Mouse (Mus musculus) frontal cortex, postnatal 14 days (tissue): Measurements from ENCODE around the gene Mta3.
A peak's percentile ranks its signal among the peaks of the same experiment; 100 is the strongest.

ENCODE experiments used
- DNase-seq, 2 experiments: peaks; one replicate each; pipeline ENCODE4 v3.0.0; 2022; ENCODE audit warnings: low spot score in 2 of 2

The Mta3 gene

DNA sequence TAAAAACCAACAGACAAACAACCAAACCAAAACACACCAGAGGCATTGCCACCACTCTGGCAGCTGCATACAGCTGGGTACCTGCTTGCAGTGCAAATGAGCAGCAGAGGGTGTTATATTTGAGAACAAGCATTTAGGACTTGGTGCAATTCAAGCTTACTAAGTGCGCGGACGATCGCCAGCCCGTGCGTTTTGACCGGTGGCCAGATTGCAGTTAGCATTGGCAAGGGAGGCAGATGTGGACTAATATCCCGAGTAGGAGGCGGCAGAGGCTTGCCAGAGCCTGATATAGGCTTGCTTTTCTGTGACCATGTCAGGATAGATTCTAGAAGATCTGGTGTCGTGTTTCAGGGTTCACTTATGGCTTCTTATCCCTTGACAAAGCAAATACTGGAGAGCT, 52.1 kb downstream of the Mta3 start:
- DNase-seq: no peak

DNA sequence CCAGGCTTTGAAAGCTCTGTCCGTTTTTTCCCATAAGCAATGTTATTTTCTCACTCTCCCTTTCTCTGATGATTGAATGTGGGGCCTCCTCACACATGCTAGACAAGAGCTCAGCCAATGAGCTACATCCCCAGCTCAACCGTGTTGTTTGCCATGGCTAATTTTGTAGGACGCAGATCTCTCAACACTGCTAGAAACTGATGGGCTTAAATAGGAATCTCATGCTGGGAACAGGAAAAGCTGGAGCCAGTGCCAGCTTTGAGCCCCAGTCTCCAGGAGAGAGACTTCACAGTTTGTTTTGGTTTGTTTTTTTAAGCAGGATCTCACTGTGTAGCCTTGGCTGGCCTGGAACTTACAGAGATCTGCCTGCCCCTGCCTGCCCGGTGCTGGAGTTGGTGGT, 53.6 kb downstream of the Mta3 start:
- no peak for DNase-seq

DNA sequence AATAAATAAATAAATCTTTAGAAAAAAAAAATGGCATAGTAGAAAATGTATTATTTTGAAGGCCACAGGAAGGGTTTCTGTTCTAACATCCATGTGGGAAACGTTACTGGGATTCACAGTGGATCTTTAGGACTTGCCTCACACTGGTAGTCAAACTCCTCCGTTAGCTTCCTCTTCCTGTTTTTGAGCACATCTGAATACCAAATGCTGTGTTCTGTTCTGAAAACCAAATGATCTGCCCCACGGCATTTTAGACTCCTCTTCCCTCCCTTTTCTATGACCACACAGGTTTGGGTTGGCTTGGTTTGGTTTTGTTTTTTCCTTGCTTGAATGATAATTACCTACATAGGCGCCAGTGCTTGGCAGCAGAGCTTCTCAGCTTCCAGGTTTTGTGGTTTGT, 58.6 kb downstream of the Mta3 start:
- DNase-seq: no peak

DNA sequence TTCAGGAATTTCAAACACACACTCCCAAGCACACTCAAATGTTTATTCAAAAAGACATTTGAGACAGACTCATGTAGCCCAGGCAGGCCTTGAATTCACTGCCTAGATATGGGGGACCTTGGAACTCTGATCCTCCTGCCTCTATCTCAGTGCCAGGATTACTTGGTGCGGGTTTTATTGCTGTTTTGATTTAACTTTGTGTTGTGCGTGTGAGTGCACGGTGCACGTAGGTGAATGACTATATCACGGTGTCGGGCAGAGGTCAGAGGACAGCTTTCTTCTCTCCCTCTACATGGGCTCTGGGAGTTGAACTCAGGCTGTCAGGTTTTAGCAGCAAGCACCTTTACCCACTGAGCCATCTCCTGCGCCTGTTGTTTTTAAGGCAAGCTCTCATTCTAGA, 61.1 kb downstream of the Mta3 start:
- no peak for DNase-seq

DNA sequence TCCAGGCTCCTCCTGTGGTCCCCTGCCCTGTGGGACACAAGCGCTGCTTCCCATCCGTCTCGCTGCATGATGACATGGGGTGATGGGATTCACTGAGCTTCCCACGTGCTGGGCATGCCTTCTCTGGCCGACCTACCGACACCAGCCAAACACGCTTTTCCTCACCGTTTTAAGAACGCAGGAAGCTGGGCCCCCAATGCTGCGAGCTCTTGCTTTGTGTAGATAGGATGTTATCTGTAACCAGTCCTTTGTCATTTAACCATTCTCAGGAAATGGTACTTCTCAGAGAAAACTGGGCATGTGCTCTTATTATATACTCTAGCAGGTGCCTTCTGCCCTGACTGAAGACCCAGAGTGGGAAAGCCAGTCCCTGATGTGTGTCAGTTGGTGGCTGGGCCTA, 62.3 kb downstream of the Mta3 start:
- no peak for DNase-seq

DNA sequence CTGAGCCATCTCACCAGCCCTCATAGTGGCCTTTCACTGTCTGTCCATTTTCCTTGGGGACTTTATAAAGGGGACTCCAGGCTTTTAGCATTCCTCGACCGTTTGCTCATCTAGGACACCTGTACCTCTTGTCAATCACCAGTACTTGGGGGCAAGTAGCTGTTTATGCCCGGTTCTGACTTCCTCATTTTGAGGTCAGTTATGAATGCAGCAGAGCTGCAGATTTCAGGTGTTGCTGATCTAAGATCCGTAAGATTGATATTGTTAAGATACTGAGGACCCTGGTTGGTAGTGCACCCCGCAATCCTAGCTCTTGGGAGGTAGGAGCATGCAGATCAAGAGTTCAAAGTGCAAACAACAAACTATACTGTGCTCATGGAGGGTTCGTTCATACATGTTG, 64.4 kb downstream of the Mta3 start:
- DNase-seq: no peak

DNA sequence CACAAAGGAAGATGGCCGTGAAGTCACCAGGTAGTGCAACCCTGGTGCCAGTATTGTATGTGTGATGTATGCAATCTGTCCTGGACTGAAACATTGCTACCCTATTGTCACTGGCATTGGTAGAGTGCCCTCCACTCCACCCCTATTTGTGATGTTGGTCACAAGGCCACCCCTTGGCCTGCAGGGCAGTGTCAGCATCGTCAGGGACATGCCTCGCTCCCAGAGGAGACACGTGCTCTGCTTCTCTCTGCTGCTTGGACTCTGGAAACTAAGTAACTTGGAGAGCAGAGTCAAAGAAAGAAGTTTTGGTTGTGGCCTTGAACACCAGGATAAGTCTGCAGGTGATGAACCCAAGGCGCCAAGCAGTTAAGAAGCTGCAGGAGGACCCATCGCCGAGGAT, 65.0 kb downstream of the Mta3 start:
- DNase-seq: no peak

DNA sequence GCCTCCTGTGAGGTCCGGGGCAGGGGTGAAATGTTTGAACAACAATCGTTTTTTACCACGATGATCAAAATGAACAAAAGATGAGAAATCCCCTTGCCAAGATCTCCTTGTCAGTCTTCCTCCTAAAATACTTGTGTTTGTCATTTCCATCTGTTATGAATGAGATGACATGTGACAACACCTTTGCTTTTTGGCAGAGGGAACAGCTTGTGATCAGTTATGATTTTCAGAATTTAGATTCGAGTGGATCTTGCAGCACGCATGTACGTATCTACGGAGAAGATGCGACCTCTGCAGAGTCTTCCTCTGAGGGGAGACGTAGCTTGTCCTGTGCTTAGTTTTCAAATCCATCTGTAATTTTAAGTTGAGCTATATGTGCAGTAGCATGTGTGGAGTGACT, 66.1 kb downstream of the Mta3 start:
- DNase-seq: no peak

DNA sequence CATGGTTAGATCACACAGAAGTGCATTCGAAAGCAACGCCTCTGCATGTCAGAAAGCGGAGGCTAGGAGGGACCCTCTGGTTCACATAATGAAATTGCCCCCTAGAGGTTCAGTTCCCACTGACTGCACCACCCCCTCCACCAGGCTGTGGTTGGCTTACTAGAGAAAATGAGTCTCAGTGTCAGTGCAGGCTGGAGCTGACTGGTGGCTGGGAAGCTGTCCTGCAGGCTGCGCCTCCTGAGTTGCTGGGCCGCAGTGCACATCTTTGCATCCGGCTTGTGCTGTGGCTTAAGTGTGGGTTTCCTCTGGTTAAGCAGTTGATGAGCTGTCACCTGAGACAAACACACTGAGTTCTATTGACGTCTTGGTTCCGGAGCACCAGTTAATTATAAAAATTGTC, 66.7 kb downstream of the Mta3 start:
- no peak for DNase-seq

DNA sequence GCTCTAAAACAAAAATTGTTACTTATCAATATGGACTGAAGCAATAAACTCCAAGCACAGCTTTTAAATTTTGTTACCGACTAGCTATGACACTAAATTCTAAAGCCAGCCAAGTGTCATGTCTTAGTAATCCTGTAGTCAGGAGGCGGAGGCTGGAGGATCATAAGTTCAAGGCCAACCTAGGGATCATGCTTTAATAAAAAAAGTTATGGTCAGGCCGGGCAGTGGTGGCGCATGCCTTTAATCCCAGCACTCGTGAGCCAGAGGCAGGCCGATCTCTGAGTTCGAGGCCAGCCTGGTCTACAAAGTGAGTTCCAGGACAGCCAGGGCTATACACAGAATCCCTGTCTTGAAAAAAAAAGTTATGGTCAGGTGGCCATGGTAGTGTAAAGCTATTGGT, 71.0 kb downstream of the Mta3 start:
- DNase-seq: no peak

DNA sequence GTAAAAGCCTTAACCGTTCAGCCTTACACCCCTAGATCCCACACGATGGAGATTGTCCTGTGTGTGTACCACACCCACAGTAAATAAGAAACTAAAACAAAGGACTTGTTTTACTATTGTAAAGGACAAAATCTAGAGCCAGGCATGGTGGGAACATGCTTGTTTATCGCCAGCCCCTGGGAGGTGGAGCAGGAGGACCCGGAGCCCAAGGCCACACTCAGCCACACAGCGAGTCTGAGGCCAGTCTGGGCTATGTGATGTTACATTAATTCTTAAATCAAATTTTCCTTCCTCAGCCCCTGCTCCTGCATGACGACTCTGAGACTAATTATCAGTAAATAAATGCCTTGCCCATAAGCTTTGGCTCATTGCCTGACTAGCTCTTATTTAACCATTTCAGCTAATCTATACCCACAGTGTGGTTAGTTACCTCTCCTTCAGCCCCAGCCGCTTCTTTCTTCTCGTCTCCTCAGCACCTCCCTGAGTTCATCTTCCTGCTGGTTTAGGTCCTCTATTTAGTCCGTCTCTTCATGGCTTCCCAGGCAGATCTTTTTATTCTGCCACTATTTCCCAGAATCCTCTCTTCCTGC, 71.6 kb downstream of the Mta3 start:
- DNase-seq: no peak

DNA sequence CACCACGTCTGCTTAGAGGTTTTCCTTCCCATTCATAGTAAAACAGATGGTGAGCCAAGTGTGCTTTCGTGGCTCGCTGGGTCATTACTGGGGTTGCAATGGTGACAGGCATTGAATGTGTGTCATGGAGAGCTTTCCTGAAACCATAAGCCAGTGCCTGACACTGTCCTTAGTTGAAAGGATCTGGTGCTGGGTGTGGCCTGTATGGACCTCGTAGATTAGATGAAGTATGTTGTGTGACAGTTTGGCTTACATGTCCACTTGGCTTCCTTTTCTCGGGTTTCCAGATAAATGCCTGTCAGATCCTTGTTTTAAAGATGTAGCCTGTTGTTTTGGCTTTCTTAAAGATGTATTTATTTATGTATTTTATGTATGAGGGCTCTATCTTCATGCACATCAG, 74.3 kb downstream of the Mta3 start:
- DNase-seq: no peak

DNA sequence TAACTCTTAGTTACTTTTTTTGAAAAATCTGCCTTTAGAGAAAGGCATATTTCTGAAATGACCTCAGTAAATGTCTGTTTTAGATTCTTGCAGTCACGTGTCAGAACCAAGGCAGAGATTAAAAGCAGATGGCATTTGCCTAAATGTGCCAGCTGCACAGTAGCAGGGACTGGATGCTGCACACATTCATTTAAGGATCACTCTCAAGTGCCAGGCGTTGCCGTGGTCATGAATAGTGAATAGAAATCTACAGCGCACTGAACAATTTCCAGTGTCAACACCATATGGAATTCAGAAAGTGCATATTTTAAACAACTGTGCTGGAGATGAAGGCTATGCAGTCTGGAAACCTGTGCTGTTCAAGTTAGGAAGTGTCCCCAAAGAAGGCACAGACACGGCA, 76.8 kb downstream of the Mta3 start:
- DNase-seq: peak; percentile 28 to 31

DNA sequence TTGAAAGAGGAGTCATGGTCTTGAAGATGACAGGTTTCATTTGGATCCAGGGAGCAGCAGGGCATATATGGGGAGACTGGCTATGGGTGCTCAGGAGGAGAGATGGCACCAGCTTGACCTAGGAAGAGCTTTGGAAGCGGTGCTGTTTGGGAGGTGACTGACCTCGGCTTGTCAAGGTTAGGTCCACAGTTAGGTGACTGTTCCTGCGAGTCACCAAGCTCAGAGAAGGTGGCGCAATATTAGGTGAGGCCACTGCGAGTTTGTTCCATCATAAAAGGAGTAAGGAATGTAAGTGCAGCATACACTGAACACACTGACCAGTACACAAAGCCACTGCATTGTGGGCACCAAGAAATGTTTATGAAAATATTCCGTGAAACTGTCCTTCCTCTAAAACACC, 80.5 kb downstream of the Mta3 start:
- no peak for DNase-seq

DNA sequence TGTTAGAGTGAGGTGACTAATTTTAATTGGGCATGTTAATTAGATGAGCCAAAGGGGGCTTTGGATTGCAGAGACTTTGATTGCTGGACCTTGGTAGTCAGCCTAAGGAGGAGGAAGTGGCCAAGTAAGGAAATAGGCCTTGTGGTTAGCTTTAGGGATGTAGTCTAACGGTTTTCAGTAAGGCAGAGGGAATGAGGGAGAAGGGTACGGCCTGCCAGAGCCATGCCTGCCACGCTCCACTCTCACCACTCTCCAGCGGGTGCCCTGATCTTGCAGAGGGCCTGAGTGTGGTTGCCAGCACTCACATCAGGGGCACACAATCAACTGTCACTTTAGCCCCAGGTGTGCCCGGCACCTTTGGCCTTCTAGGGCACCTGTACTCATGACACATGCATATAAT, 84.2 kb downstream of the Mta3 start:
- no peak for DNase-seq

DNA sequence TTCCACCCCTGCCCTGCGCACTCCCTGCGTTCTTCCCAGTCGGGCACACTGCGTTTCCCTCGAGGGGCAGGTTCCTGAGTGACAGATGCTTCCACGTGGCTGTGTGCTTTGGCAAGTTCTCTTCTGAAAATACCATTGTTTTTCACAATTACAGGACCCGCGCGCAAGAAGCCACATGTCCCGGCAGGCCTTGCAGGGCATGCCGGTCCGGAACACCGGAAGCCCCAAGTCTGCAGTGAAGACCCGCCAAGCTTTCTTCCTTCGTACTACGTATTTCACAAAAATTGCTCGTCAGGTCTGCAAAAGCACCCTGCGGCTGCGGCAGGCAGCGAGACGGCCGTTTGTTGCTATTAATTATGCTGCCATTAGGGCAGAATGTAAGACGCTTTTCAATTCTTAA, 86.4 kb downstream of the Mta3 start:
- DNase-seq: no peak

DNA sequence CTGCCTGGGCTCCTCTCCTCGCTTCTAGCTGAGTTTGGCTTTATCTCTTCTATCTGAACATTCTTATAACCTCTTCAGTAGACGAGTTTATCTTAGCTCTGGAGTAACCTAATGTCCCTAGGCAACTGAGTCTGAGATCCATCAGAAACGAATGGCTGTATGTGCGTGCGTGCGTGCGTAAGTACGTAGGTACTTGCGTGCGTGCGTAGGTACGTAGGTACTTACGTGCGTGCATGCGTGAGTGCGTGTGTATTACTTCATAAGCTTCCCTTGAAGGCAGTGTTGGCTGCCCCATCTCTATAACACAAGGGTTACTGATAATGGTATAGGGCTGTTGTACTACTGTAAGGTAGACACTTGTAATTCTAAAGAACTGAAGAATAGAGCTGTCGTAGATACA, 89.2 kb downstream of the Mta3 start:
- DNase-seq: no peak

DNA sequence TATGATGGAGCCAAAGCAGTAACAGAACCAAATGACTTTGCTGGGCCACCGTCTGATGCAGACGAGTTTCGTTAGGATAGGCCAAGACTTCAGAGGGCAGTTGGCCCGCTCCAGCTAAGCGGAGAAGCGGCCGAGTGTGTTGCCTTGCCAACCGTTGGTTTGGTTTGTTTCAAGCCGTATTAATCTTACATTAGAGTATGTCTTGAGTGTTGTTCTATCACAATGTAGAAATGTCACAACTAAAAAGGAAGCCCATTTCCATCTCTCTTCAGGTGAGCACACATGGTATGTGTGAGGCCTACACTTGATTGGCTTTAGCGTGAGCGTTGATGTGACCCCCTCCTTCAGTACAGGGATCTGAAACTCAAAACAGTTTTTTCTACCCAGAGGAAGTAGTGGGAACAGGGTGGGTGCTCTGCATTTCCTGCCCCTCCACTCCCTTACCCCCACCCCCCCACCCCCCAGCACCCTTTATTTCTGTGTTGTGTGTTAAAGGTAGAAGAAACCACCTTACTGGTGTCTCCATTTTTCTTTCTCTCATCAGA, 93.6 kb downstream of the Mta3 start:
- no peak for DNase-seq

DNA sequence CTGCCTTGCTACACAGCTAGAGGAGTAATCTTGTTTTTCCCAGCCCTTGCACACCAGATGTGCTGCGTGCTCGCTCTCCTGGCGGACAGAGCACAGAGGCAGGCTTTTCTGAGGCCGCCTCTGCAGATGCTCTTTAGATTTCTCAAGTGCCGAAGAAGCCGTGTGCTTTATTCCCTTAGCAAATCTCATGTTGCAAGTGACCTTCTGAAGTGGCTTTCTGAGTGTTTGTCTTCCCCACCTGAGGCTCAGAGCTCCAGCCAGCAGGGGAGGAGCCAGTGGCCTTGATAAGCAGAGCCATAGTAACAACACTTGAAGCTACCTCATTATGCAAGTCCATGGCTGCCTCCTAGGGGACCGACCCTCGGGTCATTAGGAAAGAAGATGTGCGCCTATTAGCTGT, 98.0 kb downstream of the Mta3 start:
- no peak for DNase-seq

DNA sequence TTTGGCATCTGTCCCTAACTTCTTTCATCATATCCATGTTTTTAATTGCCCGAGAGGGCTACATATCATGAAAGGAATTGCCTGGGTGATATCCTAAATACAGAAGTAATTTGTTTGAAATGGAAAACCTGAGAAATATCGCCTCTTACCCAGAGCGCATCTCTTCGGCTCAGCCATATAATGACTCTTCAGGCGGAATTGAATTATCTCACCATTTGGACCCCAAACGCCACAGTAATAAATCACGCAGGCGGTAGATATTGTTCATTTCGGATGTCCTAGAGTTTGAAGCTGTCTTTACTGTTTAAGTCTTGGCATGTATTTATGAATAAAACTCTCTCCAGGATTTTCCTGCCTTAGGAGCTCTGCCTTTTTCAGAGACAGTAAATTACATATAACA, 99.1 kb downstream of the Mta3 start:
- no peak for DNase-seq

DNA sequence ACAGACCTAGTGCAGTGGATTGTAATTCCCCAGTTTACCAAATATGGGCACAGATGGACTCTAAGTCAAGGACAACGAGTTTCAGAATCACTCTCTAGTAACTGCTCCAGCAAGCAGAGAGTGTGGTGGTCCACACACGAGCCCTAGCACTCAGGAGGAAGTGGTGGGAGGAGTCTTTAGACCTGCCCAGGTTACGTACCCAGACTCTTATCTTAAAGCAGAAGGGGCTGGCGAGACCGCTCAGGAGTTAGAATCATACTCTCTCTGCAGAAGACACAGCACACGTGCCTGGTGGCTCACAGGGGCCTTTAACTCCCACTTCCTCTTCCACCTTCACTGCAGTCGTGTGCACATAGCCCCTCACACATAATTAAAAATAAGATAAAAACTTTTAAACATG, 101.4 kb downstream of the Mta3 start:
- DNase-seq: no peak

DNA sequence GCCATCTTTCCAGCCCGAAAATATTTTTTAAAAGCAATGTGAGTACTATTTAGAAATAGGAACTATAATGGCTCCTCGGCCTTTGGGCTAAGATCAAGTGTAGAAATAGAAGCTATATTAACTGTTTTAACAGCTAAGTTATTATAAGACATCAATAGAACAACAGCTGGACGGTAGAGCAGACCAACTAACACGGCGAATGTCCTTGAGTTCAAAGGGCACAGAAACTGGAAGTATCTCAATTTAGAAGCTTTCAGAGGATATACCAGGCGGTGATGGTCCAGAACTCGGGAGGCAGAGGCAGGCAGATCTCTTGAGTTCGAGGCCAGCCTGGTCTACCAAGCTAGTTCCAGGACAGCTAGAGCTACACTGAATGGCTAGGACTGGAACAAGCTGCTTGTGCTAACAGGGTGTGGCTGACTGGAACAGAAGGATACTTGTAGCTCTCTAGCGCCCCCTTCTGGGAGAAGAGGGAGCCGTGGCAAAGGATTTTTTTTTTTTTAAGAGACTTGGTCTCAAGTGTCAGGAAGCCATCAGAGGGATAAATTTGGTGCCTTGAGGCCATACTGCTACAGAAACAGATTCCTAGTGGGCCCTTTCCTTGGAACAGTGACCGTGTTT, 101.9 kb downstream of the Mta3 start:
- DNase-seq: peak in 1 of 2 experiments; percentile 57

DNA sequence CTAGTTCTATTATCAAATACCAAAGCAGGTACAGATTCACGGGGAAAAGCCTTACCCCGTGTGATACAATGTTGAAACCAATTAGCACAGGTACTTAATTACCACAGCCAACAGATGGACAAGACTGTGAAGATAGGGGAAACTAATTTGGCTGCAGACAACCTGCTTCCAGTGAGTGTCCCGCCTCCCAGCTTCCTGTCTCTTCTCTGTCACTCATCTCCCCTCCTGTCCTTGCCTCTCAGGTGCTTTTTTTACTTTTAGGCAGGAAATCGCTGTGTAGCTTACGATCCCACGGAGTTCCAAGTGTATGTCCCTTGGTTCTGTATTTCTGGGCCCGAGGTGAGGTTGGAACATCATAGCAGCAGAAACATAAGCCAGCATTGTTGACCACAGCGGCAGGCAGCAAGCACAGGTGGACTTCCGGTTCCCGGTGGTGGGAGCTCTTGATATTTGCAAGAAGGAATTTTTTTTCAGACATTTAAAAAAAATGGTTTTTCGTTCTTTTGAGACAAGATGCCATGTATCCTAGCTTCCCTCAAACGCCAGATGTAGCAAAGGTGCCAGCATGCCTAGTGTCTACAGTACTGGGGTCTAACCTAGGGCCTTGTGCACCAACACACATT, 102.6 kb downstream of the Mta3 start:
- no peak for DNase-seq
